8 mouse cellular contexts compared by ENCODE assay signal in genomic region chr9:15306398-15307119, GRCm38 (mm10). TPM values are rescaled to one million over a fixed set of nuclear protein-coding genes. Genes with fewer than 3 reads are reported as not detected.
DNase-seq lines count a peak whose midpoint lies in the region; ATAC-seq lines count a peak whose summit lies in the region.

TSS of gene 4931406C07Rik (minus strand) at chr9:15306448.

- peaks cover 15% of the 10 kb centered on the region; the same call in 1 of the 2 replicates for H3K4me1 ChIP-seq in neural tube, embryonic 11.5 days (ENCODE audit: control insufficient read depth, insufficient read depth, low read length)
- H3K4me1 ChIP-seq in forebrain, embryonic 12.5 days, result peaks cover 25% of the 10 kb centered on the region
- H3K4me1 ChIP-seq in intestine, embryonic 15.5 days (replicated peaks), result peaks cover 11% of the 10 kb centered on the region; the same call in 1 of the 2 replicates
- H3K4me1 ChIP-seq in midbrain, embryonic 11.5 days (ENCODE audit: control insufficient read depth, insufficient read depth, low read length), result peaks cover 18% of the 10 kb centered on the region

- no peaks in the 10 kb centered on the region for H3K9me3 ChIP-seq in neural tube, embryonic 11.5 days (ENCODE audit: control insufficient read depth, low read length)
- H3K9me3 ChIP-seq in forebrain, embryonic 12.5 days, result no peaks in the 10 kb centered on the region
- no peaks in the 10 kb centered on the region for H3K9me3 ChIP-seq in intestine, embryonic 15.5 days
- no peaks in the 10 kb centered on the region for H3K9me3 ChIP-seq in midbrain, embryonic 11.5 days (ENCODE audit: control insufficient read depth, low read length)

- WGBS in neural tube, embryonic 11.5 days, result under 1% methylated on average over 35 of the region's 35 CpGs
- 1% methylated on average over 35 of the region's 35 CpGs for WGBS in forebrain, embryonic 12.5 days
- WGBS in intestine, embryonic 15.5 days, result under 1% methylated on average over 35 of the region's 35 CpGs
- under 1% methylated on average over 35 of the region's 35 CpGs for WGBS in midbrain, embryonic 11.5 days

- peak within 1 kb of the TSS; percentile 88 for H3K27ac ChIP-seq in neural tube, embryonic 11.5 days (ENCODE audit: low read depth, low read length)
- H3K27ac ChIP-seq in forebrain, embryonic 12.5 days, result peak within 1 kb of the TSS; percentile 94
- H3K27ac ChIP-seq in intestine, embryonic 15.5 days, result peak within 1 kb of the TSS; percentile 95
- H3K27ac ChIP-seq in midbrain, embryonic 11.5 days (ENCODE audit: low read depth, low read length), result peak within 1 kb of the TSS; percentile 84

- peak within 1 kb of the TSS; percentile 84 for H3K4me3 ChIP-seq in neural tube, embryonic 11.5 days (ENCODE audit: low read depth, low read length)
- H3K4me3 ChIP-seq in forebrain, embryonic 12.5 days (replicated peaks), result peak within 1 kb of the TSS; percentile 84
- H3K4me3 ChIP-seq in intestine, embryonic 15.5 days (replicated peaks), result peak within 1 kb of the TSS; percentile 90
- peak within 1 kb of the TSS; percentile 85 for H3K4me3 ChIP-seq in midbrain, embryonic 11.5 days (ENCODE audit: low read depth, low read length)

- no peak for DNase-seq in neural tube, embryonic 11.5 days (ENCODE audit: low spot score)
- DNase-seq in neural tube, embryonic 10.5 days (ENCODE audit: extremely low spot score, low spot score), result no peak
- DNase-seq in adrenal gland, postnatal 10 days, result peak; percentile 25
- DNase-seq in midbrain, embryonic 11.5 days (ENCODE audit: low spot score, missing footprints), result no peak
- no peak for DNase-seq in thymus, postnatal 14 days

- H3K36me3 ChIP-seq in neural tube, embryonic 11.5 days (ENCODE audit: control insufficient read depth, insufficient read depth, low read length), result peaks cover 7% of the 10 kb centered on the region
- peaks cover 35% of the 10 kb centered on the region for H3K36me3 ChIP-seq in forebrain, embryonic 12.5 days (replicated peaks)
- peaks cover 13% of the 10 kb centered on the region; the same call in 1 of the 2 replicates for H3K36me3 ChIP-seq in intestine, embryonic 15.5 days
- peaks cover 10% of the 10 kb centered on the region for H3K36me3 ChIP-seq in midbrain, embryonic 11.5 days (ENCODE audit: control insufficient read depth, insufficient read depth, low read length)

- ATAC-seq in neural tube, embryonic 11.5 days (ENCODE audit: insufficient read depth, low FRiP score, low TSS enrichment), result peak; percentile 88
- ATAC-seq in forebrain, embryonic 12.5 days (ENCODE audit: low FRiP score), result peak; percentile 84
- peak; percentile 73 for ATAC-seq in intestine, embryonic 15.5 days
- peak; percentile 86 for ATAC-seq in midbrain, embryonic 11.5 days (ENCODE audit: low FRiP score)
- no peak for ATAC-seq in megakaryocyte-erythroid progenitor cell, adult 5-6 weeks (replicated peaks; ENCODE audit: low FRiP score, low TSS enrichment, poor library complexity, severe bottlenecking)

- peak within 1 kb of the TSS; percentile 92 for H3K9ac ChIP-seq in neural tube, embryonic 11.5 days (ENCODE audit: low read length)
- H3K9ac ChIP-seq in forebrain, embryonic 12.5 days, result peak within 1 kb of the TSS; percentile 92
- peak within 1 kb of the TSS; percentile 99 for H3K9ac ChIP-seq in intestine, embryonic 15.5 days
- peak within 1 kb of the TSS; percentile 95 for H3K9ac ChIP-seq in midbrain, embryonic 11.5 days (ENCODE audit: low read length)

- no peaks in the 10 kb centered on the region for H3K27me3 ChIP-seq in neural tube, embryonic 11.5 days (ENCODE audit: control insufficient read depth, insufficient read depth, low read length)
- no peaks in the 10 kb centered on the region for H3K27me3 ChIP-seq in forebrain, embryonic 12.5 days
- H3K27me3 ChIP-seq in intestine, embryonic 15.5 days (replicated peaks), result no peaks in the 10 kb centered on the region
- H3K27me3 ChIP-seq in midbrain, embryonic 11.5 days (ENCODE audit: control insufficient read depth, insufficient read depth, low read length), result no peaks in the 10 kb centered on the region

- H3K4me2 ChIP-seq in neural tube, embryonic 11.5 days (ENCODE audit: low read depth), result peak within 1 kb of the TSS; percentile 76
- peak within 1 kb of the TSS; percentile 75 for H3K4me2 ChIP-seq in forebrain, embryonic 12.5 days
- peak within 1 kb of the TSS; percentile 52 for H3K4me2 ChIP-seq in intestine, embryonic 15.5 days (replicated peaks)
- H3K4me2 ChIP-seq in midbrain, embryonic 11.5 days, result peak within 1 kb of the TSS; percentile 85

RNA-seq across cellular contexts. Expression of gene 4931406C07Rik, which starts in this region (rescaled TPM):
- 6.3 and 7.3 TPM in 2 replicates for polyA plus RNA-seq in neural tube, embryonic 11.5 days (2014; fragmentation: Nextera tagmentation; extraction: Ambion mirVana)
- total RNA-seq in adrenal gland, postnatal 10 days (2021), result 100 to 1,000 TPM; 126 to 134 TPM
- polyA plus RNA-seq in forebrain, embryonic 12.5 days (2016; fragmentation: Nextera tagmentation; extraction: Ambion mirVana), result 7.0 and 8.9 TPM in 2 replicates
- 8.4 and 9.6 TPM in 2 replicates for polyA plus RNA-seq in intestine, embryonic 15.5 days (2015; fragmentation: Nextera tagmentation; extraction: Ambion mirVana)
- 5.3 and 5.4 TPM in 2 replicates for polyA plus RNA-seq in midbrain, embryonic 11.5 days (2014; fragmentation: Nextera tagmentation; extraction: Ambion mirVana)
- 6.5 and 8.3 TPM in 2 replicates for total RNA-seq in megakaryocyte-erythroid progenitor cell, adult 5-6 weeks (2014; fragmentation: Nextera tagmentation)
- total RNA-seq in megakaryocyte-erythroid progenitor cell, adult 5-6 weeks (2017), result 5.2 and 6.7 TPM in 2 replicates

Comparison
In these comparisons a context has a peak if more than half of its experiments do, and no peak if none do; other contexts are left out.
1. RNA of gene 4931406C07Rik (total RNA-seq): 126 to 134 TPM in adrenal gland, postnatal 10 days; 5.2 to 8.3 TPM in megakaryocyte-erythroid progenitor cell, adult 5-6 weeks; every median in the first group is over 10 times any median in the second.
2. Peak in every context shown above with its lines, with median percentiles within 50 percentile points of each other: H3K27ac ChIP-seq, H3K4me2 ChIP-seq, H3K4me3 ChIP-seq and H3K9ac ChIP-seq.